Mouse (Mus musculus) urinary bladder, postnatal 10 days (tissue): ENCODE measurements around the gene Nfib.

Source experiments
- DNase-seq: peaks from one replicate; pipeline ENCODE4 v3.0.0; 2022; ENCODE audit warnings: low spot score

Gene Nfib

GRCm38 (mm10) chr4:82592086-82593030, 113.2 kb downstream of the Nfib start:
- DNase-seq = no peak

GRCm38 (mm10) chr4:82589345-82589890, 116.1 kb downstream of the Nfib start:
- DNase-seq = no peak

DNA sequence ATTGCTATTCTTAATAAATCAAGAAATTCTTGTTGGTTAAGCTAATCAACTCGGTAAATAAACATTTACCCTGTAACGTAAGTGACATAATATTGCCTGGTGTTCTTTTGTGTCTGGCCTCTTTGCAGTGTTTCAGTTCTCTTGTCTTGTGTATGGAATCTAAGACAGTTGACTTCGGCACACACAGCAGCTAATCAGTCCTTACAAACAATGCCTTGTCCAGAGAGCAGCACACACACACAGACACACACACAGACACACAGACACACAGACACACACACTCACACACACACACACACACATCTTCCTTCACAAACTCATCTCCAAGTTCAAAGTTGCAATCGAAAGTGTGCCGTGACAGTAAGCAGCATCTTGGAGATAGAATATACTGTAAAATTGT, 116.8 kb downstream of the Nfib start:
- DNase-seq = no peak

GRCm38 (mm10) chr4:82587146-82587870, 118.2 kb downstream of the Nfib start:
- DNase-seq = no peak

DNA sequence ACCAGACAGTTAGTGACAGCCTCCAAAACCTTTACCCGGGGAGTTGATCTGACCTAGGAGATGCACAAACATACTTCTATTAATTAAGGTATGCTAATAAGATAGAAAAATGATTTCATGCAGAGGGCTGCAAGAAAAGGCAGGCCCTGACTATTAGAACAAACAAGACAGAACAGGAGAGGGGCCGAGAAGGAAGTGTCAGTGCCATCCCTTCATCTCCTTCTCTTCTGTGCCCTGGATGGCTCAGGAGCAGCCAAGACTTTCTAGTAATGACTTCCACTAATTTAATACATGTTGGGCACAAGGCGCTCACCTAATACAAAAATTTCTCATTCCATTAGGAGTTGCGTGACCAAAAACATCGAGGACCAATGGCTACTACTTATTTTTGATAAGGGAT, 118.9 kb downstream of the Nfib start:
- DNase-seq = no peak

- no peak for DNase-seq
These were observed 120.0 kb downstream of the Nfib start for GRCm38 (mm10) chr4:82585536-82585935.

GRCm38 (mm10) chr4:82585056-82585455, 120.5 kb downstream of the Nfib start:
- no peak for DNase-seq

- DNase-seq = no peak
These were observed 121.0 kb downstream of the Nfib start for GRCm38 (mm10) chr4:82584548-82584947.

DNA sequence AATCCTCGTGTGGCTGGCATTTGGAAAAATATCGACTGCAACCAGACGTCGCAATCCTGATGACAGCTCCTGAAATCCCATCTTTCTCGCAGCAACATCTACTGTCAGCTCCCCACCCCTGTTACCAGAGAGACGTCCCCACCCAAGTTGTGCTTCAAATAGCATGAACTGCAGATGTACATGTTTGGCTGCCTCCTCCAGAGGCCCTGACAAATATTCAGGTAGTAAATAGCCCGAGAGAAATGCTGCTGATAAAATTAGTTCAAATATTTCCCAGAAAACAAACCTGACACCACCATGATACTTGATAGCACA, 132.3 kb downstream of the Nfib start:
- DNase-seq = no peak

GRCm38 (mm10) chr4:82572410-82573290, 132.9 kb downstream of the Nfib start:
- no peak for DNase-seq

DNA sequence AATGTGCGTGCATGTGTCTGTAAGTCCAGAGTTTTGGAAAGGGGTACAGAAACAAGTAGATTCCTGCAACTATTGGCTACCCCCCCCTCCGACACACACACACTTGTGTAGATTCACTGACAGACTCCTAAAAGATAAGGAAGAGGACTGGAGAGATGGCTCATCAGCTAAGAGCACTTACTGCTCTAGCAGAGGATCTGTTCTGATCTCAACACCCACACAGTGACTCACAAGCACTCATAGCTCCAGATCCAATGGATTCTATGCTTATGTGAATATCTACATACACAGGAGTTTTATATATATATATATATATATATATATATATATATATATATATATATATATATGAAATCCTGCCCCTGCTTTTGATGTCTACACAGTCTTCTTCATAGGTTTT, 146.7 kb downstream of the Nfib start:
- no peak for DNase-seq

DNA sequence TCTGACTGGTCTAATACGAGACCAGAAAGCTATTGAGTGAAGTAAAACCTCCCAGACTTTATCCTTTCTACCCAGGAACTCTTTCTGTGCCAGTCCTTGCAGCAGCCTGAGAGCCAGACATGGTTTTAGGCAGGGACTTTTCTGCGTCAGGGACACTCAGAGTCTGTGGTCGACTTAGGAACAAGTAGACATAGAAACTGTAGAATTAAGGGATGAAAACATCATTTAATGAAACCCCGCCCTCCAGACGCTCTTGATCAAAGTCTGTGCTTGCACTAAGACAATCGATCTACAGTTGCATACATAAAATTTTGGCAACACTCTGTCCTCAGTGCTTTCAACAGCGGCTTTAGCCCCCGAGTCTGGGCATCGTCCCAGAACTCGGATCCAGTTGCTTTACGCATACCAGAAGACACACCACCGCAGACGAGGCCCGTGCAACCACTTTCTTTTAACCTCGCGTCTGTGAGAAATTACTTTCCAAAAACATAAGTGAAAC, 149.8 kb downstream of the Nfib start:
- DNase-seq = no peak

GRCm38 (mm10) chr4:82553658-82554057, 151.9 kb downstream of the Nfib start:
- no peak for DNase-seq

- DNase-seq = no peak
These were observed 153.3 kb downstream of the Nfib start for GRCm38 (mm10) chr4:82552238-82552637.

DNA sequence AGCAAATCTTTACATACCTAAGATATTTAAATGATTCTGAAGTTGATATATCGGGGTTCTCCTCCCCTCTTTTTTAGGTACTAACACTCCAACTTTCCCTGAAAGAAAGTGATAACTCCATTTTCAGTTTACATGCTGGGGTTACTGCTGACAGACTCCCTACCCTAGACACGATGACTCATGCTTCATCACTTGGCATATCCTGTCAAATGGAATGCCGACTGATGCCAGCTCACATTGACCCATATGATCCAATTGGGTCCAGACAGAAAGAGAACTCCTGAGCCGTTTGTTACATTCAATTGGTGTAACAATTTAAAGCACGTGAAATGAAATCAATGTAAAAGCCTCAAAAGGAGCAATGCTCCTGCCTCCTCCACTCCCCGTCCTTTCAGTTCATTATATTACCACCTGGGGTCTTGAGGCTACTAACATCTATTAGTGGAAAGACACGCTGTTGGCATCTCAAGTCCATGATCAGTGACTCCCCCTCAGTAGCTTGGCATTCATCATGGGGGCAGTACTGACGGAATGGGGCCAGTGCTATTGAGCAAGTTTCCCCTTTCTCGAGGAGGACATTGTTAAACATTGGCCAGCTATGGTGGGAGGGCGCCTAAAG, 155.7 kb downstream of the Nfib start:
- no peak for DNase-seq

DNA sequence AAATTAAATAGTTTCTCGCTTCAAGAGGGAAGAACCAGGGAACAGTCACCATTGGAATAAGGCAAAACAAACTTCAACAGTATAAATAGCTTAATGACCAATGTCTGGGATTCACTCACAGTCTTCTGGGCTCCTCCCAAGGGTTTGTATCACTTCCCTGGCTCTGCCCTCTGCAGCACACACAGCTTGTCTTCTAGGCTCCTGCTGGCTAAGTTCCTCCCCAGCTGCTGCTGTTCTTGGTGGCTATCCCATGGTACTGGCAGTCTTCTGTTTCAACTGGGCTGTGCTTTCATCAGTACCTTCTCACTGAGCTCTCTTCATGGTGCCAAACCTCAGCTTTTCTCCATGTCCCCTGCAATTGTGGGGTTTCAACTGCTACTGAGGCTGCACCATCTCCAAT, 157.3 kb downstream of the Nfib start:
- DNase-seq = no peak

- DNase-seq = no peak
These were observed 161.6 kb downstream of the Nfib start for GRCm38 (mm10) chr4:82543936-82544335.

DNA sequence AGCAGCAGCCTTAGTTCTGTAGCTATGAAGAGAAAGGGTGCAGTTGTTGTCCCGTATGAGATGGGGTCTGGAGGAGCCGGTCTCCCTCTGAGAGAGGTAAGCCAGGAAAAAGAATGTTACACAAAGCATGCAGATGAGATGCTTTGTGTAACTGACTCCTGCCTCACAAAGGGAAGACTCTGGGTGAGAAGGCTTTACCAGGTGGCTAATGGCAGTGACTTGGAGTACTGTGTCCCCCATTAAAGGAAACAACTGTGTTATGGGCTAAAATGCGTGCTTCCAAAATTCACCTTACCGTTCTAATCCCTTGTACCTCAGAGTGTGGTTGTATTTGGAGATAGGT, 162.2 kb downstream of the Nfib start:
- no peak for DNase-seq

- no peak for DNase-seq
These were observed 162.7 kb downstream of the Nfib start for GRCm38 (mm10) chr4:82542656-82543397.

DNA sequence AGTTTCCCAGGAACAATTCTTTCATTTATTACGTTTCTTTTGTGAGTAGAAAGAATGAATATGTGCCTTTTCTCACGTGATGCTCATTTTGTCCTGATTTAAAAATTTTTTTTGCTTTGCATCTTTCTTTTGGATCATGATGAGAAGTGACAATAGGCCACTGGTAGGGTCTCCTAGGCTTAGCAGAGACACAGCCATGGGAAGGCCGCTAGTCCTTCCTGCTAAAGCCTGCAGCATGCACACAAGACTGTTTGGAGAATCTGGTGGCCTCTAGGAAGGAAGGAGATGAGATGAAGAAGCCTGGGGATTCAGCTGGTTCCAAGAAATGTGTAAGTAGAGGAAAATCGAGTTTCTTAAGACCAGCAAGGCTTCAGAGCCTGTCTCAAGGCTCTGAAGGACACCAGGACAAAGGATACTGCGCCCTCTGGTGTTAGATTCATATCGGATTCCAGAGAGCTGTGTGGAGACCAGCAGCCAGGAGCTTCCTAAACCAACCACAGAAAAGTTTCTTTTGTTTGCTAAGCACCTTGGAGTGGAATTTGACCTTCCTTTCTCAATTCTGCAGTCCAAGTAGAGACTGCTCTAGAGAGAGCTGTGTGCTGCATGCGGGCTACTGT, 163.5 kb downstream of the Nfib start:
- DNase-seq = no peak
